Mouse (Mus musculus): Measurements from ENCODE around the gene Zcchc9. TPM values are rescaled to one million over a fixed set of nuclear protein-coding genes. Genes with fewer than 3 reads are reported as not detected.
"Not testable (repeated sequence)": the region's sequence is repeated elsewhere in the genome, so short reads cannot be mapped to it uniquely, and the experiment has no call there.

The Zcchc9 gene
- polyA plus RNA-seq, 1 experiment = 16.4 TPM

GRCm38 (mm10) chr13:91778092-91778491, 29.4 kb downstream of the Zcchc9 start:
- no peaks in the 10 kb centered on the region for H3K79me2 ChIP-seq (ENCODE audit: control insufficient read depth, insufficient read depth)
- H3ac ChIP-seq (ENCODE audit: control insufficient read depth, insufficient read length, low read depth) = no peak overlapping the region
- no peak overlapping the region for H3K4me3 ChIP-seq (ENCODE audit: insufficient read depth, poor library complexity, severe bottlenecking)
- H3K27me3 ChIP-seq (ENCODE audit: control insufficient read depth, insufficient read depth, insufficient read length) = no peaks in the 10 kb centered on the region
- TF ChIP-seq CTCF (IDR thresholded peaks at IDR 0.05; ENCODE audit: control insufficient read depth, insufficient read depth, insufficient read length) (no peak), USF1 (IDR thresholded peaks at IDR 0.05; ENCODE audit: low read depth) (no peak), MYOD1 (IDR thresholded peaks at IDR 0.05; ENCODE audit: control insufficient read depth, insufficient read length, low read depth) (no peak), MAX (IDR thresholded peaks at IDR 0.05) (no peak), MYOG (IDR thresholded peaks at IDR 0.05; ENCODE audit: control insufficient read depth, extremely low read depth, insufficient read length) (no peak), FOSL1 (IDR thresholded peaks at IDR 0.05; ENCODE audit: insufficient read depth, low read length, poor library complexity, severe bottlenecking) (no peak), CEBPB (IDR thresholded peaks at IDR 0.05; ENCODE audit: low read depth) (no peak)
- no peaks in the 10 kb centered on the region for H3K36me3 ChIP-seq (ENCODE audit: control insufficient read depth, insufficient read depth)
- H3K79me3 ChIP-seq (ENCODE audit: low read depth) = no peaks in the 10 kb centered on the region

- H3K79me2 ChIP-seq (ENCODE audit: control insufficient read depth, insufficient read depth) = no peaks in the 10 kb centered on the region
- H3ac ChIP-seq (ENCODE audit: control insufficient read depth, insufficient read length, low read depth) = no peak overlapping the region
- no peaks in the 10 kb centered on the region for H3K36me3 ChIP-seq (ENCODE audit: control insufficient read depth, insufficient read depth)
- TF ChIP-seq FOSL1 (IDR thresholded peaks at IDR 0.05; ENCODE audit: insufficient read depth, low read length, poor library complexity, severe bottlenecking) (no peak), CEBPB (IDR thresholded peaks at IDR 0.05; ENCODE audit: low read depth) (no peak), MYOD1 (IDR thresholded peaks at IDR 0.05; ENCODE audit: control insufficient read depth, insufficient read length, low read depth) (no peak), CTCF (IDR thresholded peaks at IDR 0.05; ENCODE audit: control insufficient read depth, insufficient read depth, insufficient read length) (no peak)
- no peak overlapping the region for H3K4me3 ChIP-seq (ENCODE audit: insufficient read depth, poor library complexity, severe bottlenecking)
- H3K27me3 ChIP-seq (ENCODE audit: control insufficient read depth, insufficient read depth, insufficient read length) = no peaks in the 10 kb centered on the region
- H3K79me3 ChIP-seq (ENCODE audit: low read depth) = no peaks in the 10 kb centered on the region
Observed at GRCm38 (mm10) chr13:91768683-91769651, 38.5 kb downstream of the Zcchc9 start.

DNA sequence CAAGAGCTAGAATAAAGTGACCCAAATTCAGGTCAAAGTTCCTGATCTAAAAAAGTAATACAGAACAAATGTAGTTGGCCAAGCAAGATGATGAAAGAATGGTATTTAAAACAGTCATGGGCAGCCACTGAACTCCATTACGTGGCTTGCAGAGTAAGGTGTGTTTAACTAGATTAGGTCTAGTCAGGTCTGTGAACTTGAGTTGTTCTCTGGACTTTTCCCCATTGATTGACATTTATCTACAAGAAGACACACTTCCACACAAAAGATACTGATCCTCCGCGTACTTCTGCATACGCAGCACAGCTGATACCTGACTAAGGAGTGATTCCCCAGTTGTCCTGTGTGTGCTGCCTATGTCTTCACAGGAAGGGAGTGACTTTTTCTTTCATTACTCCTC, 41.9 kb downstream of the Zcchc9 start:
- Histone ChIP-seq H3K36me3 (ENCODE audit: control insufficient read depth, insufficient read depth) (no peaks in the 10 kb centered on the region), H3K4me3 (ENCODE audit: insufficient read depth, poor library complexity, severe bottlenecking) (no peak overlapping the region), H3K79me3 (ENCODE audit: low read depth) (no peaks in the 10 kb centered on the region), H3ac (ENCODE audit: control insufficient read depth, insufficient read length, low read depth) (no peak overlapping the region), H3K79me2 (ENCODE audit: control insufficient read depth, insufficient read depth) (no peaks in the 10 kb centered on the region), H3K27me3 (ENCODE audit: control insufficient read depth, insufficient read depth, insufficient read length) (no peaks in the 10 kb centered on the region)
- TF ChIP-seq USF1 (IDR thresholded peaks at IDR 0.05; ENCODE audit: low read depth) (no peak), CEBPB (IDR thresholded peaks at IDR 0.05; ENCODE audit: low read depth) (no peak), MAX (IDR thresholded peaks at IDR 0.05) (no peak), MYOD1 (IDR thresholded peaks at IDR 0.05; ENCODE audit: control insufficient read depth, insufficient read length, low read depth) (no peak), MYOG (IDR thresholded peaks at IDR 0.05; ENCODE audit: control insufficient read depth, extremely low read depth, insufficient read length) (no peak), CTCF (IDR thresholded peaks at IDR 0.05; ENCODE audit: control insufficient read depth, insufficient read depth, insufficient read length) (no peak), FOSL1 (IDR thresholded peaks at IDR 0.05; ENCODE audit: insufficient read depth, low read length, poor library complexity, severe bottlenecking) (no peak)

GRCm38 (mm10) chr13:91763654-91764053, 43.9 kb downstream of the Zcchc9 start:
- not testable (repeated sequence) for H3ac ChIP-seq (ENCODE audit: control insufficient read depth, insufficient read length, low read depth); H3K36me3 ChIP-seq (ENCODE audit: control insufficient read depth, insufficient read depth); H3K79me2 ChIP-seq (ENCODE audit: control insufficient read depth, insufficient read depth); H3K27me3 ChIP-seq (ENCODE audit: control insufficient read depth, insufficient read depth, insufficient read length); H3K79me3 ChIP-seq (ENCODE audit: low read depth); H3K4me3 ChIP-seq (ENCODE audit: insufficient read depth, poor library complexity, severe bottlenecking)

DNA sequence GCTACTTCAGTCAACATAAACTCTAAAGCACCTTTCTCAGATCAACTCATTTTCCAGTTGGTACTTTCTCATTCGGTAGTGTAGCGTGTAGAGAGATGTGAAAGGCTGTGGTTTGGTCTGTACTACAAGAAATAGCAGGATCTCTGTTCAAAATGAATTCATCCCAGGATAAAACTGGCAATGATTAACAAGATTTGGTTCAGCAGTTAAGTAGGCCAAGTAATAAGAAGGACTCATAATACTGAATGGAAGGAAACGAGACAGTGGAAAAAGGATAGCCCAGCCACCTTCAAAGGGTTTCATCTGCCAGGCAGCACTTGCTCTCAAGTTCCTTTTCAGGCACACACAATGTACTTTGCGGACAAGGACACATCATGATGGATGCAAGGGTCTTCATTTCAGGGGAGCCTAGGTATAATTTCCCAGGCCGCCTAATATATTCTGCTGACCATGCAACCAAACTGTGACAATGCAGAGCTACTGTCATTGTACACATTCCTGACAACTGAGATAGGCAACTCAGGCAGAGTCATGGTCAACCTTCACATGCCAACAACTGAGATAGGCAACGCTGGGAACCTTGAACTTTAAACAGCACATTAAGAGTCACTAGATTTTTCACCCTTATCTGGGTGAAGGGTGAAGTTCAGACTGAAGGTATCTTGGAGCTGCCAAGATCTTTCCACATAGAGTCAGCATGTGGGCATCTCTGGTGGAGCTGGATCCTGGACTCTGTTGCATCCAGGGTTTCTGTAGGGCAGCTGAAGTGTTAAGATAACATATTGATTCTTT, 45.7 kb downstream of the Zcchc9 start:
- Histone ChIP-seq H3K27me3 (ENCODE audit: control insufficient read depth, insufficient read depth, insufficient read length) (no peaks in the 10 kb centered on the region), H3K79me3 (ENCODE audit: low read depth) (no peaks in the 10 kb centered on the region), H3K79me2 (ENCODE audit: control insufficient read depth, insufficient read depth) (no peaks in the 10 kb centered on the region), H3K36me3 (ENCODE audit: control insufficient read depth, insufficient read depth) (no peaks in the 10 kb centered on the region), H3K4me3 (ENCODE audit: insufficient read depth, poor library complexity, severe bottlenecking) (no peak overlapping the region), H3ac (ENCODE audit: control insufficient read depth, insufficient read length, low read depth) (no peak overlapping the region)
- TF ChIP-seq MYOD1 (IDR thresholded peaks at IDR 0.05; ENCODE audit: control insufficient read depth, insufficient read length, low read depth) (no peak), MYOG (IDR thresholded peaks at IDR 0.05; ENCODE audit: control insufficient read depth, extremely low read depth, insufficient read length) (no peak), CTCF (IDR thresholded peaks at IDR 0.05; ENCODE audit: control insufficient read depth, insufficient read depth, insufficient read length) (no peak), MAX (IDR thresholded peaks at IDR 0.05) (no peak), USF1 (IDR thresholded peaks at IDR 0.05; ENCODE audit: low read depth) (no peak)

Data from C2C12 (cell line).